ENCODE assay signal across 11 mouse cellular contexts in genomic region chr9:34865606-34866005, GRCm38 (mm10).
"Had no signal": no experiment of that assay in that cellular context is flagged by ENCODE, and none has a peak within 500 bp of the region (broad histone marks: within the 10 kb centered on the region; RNA-seq: fewer than 3 reads in every experiment).

No protein-coding gene starts in this region.

- DNase-seq: liver; liver, embryonic 13.5 days; liver, postnatal 0 days; lung, adult 18-20 months; lung, adult 2 months; lung, embryonic 14.5 days; lung, postnatal 10 days; lung, postnatal 14 days; lung, postnatal 36 days; lung, postnatal 4 days; midbrain, embryonic 14.5 days had no signal
